Mouse (Mus musculus): Measurements from ENCODE around the gene Gm20518.

DNA sequence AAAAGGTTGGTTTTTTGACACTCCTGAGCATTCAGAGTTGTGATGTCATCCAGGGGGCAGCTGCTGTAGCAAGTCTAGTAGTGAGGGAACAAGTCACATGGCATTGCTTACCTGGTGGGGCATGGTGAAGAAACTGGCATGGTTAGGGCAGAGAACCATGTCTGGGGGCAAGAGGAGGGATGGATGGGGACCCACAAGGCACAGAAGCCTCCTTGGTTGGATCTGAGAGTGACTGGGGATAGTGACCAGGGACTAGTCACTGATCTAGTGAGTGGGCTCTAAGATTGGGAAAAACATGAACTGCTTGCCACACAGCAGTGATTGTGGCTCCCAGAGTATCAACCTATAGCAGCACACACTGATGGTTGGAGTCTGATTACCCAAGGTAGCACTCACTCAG lies 91.9 kb downstream of the Gm20518 start:
- no peak for TF ChIP-seq CTCF (IDR thresholded peaks at IDR 0.05; ENCODE audit: low read depth)
- no peak for TF ChIP-seq EP300 (IDR thresholded peaks at IDR 0.05; ENCODE audit: low read depth)

Measured in liver, embryonic 14.5 days (tissue).